Mouse (Mus musculus): ENCODE results near the gene Il6ra.

- TF ChIP-seq CTCF (IDR thresholded peaks at IDR 0.05; ENCODE audit: insufficient read depth, low read depth, low read length) (no peak), POLR2A (IDR thresholded peaks at IDR 0.05; ENCODE audit: insufficient read depth, low read depth, low read length) (no peak)
Measured at GRCm38 (mm10) chr3:89920711-89921110, 7.7 kb upstream of the Il6ra start.

All from olfactory bulb, adult 2 months (tissue).